Mouse (Mus musculus): ENCODE measurements around the gene Ces3b.
"Not testable (repeated sequence)": the region's sequence is repeated elsewhere in the genome, so short reads cannot be mapped to it uniquely, and the experiment has no call there.

GRCm38 (mm10) chr8:105103701-105104100, 20.1 kb downstream of the Ces3b start:
- TF ChIP-seq CTCF (IDR thresholded peaks at IDR 0.05; ENCODE audit: extremely low read depth, insufficient read depth, insufficient read length, insufficient replicate concordance); POLR2A (IDR thresholded peaks at IDR 0.05; ENCODE audit: low read depth, low read length): not testable (repeated sequence)

Data from spleen, adult 2 months (tissue).